Mouse (Mus musculus) kidney, postnatal 0 days (tissue): ENCODE data around the gene Tgfbr3. TPM values are rescaled to one million over a fixed set of nuclear protein-coding genes. Genes with fewer than 3 reads are reported as not detected.

Source experiments
- ATAC-seq: fragments of 200-750 bp; cut with Nextera tagmentation; replicated peaks from 2 replicates; pipeline ENCODE4 v1.8.0; 2017; ENCODE audit warnings: low read depth, moderate number of reproducible peaks, moderate TSS enrichment, moderate library complexity; ENCODE audit not compliant: low FRiP score
- DNase-seq: peaks from one replicate; pipeline ENCODE4 v3.0.0-alpha.2; 2016; ENCODE audit warnings: low spot score
- H3K27ac ChIP-seq: fragments of 300-500 bp; sonication (generic); 2 replicates; pipeline ENCODE4 v1.5.1; 2014; ENCODE audit warnings: mild to moderate bottlenecking
- H3K27me3 ChIP-seq: fragments of 300-500 bp; sonication (generic); 2 replicates; pipeline ENCODE4 v1.6.1; 2014; ENCODE audit warnings: low read length, mixed read lengths; ENCODE audit not compliant: insufficient read depth
- H3K36me3 ChIP-seq: fragments of 300-500 bp; sonication (generic); 2 replicates; pipeline ENCODE4 v1.6.1; 2014; ENCODE audit warnings: low read length, mixed read lengths; ENCODE audit not compliant: insufficient read depth
- H3K4me1 ChIP-seq: fragments of 300-500 bp; sonication (generic); replicated peaks from 2 replicates; pipeline ENCODE4 v1.6.1; 2014; ENCODE audit warnings: antibody characterized with exemption, low read length, mixed read lengths; ENCODE audit not compliant: insufficient read depth
- H3K4me2 ChIP-seq: fragments of 300-500 bp; sonication (generic); 2 replicates; pipeline ENCODE4 v1.6.1; 2014; ENCODE audit warnings: mild to moderate bottlenecking, low read length, moderate library complexity, mixed read lengths
- H3K4me3 ChIP-seq: fragments of 300-500 bp; sonication (generic); replicated peaks from 2 replicates; pipeline ENCODE4 v1.5.1; 2014; ENCODE audit warnings: low read depth, low read length
- H3K9ac ChIP-seq: fragments of 300-500 bp; sonication (generic); 2 replicates; pipeline ENCODE4 v1.6.1; 2014; ENCODE audit warnings: low read depth, low read length
- H3K9me3 ChIP-seq: fragments of 300-500 bp; sonication (generic); replicated peaks from 2 replicates; pipeline ENCODE4 v1.6.1; 2016; ENCODE audit warnings: low read length, inconsistent platforms, mixed read lengths
- CTCF ChIP-seq: IDR thresholded peaks from 2 replicates; pipeline ENCODE4 v1.5.1; 2016; ENCODE audit warnings: antibody characterized with exemption, low read depth, mild to moderate bottlenecking, moderate library complexity
- WGBS: fragments of 180-500 bp; shearing (Covaris S2); extraction: QIAGEN DNeasy Blood & Tissue Kit; methylation state at CpG from one replicate; pipeline ENCODE4 v1.1.7; 2014; 5-methylcytosine and 5-hydroxymethylcytosine counted together
- polyA plus RNA-seq: library from polyadenylated mRNA; unstranded; fragments of >200 nt; fragmentation: Nextera tagmentation; extraction: Ambion mirVana; gene quantifications from 2 replicates; pipeline ENCODE4 v1.2.1, GENCODE M21; 2015

Gene Tgfbr3
- polyA plus RNA-seq, 1 experiment from 2014 or later, result 10.8 TPM

GRCm38 (mm10) chr5:107058642-107059041 is 230.8 kb downstream of the Tgfbr3 start:
- Histone ChIP-seq H3K36me3 (no peaks in the 10 kb centered on the region), H3K9me3 (no peaks in the 10 kb centered on the region), H3K4me1 (no peaks in the 10 kb centered on the region), H3K27ac (no peak overlapping the region), H3K4me3 (no peak overlapping the region), H3K9ac (no peak overlapping the region), H3K4me2 (no peak overlapping the region), H3K27me3 (no peaks in the 10 kb centered on the region)
- TF ChIP-seq CTCF, result no peak
- WGBS, result 36% methylated on average over 4 of the region's 4 CpGs
- DNase-seq (no peak), ATAC-seq (no peak; the same call in 1 of the 2 replicates)

Other genes starting within 250 kb of the Tgfbr3 start
- gene Brdt, start 41.5 kb upstream of the Tgfbr3 start, polyA plus RNA-seq, result 1.4 and 1.6 TPM in 2 replicates
- 1.5 and 1.8 TPM in 2 replicates for gene Ephx4, start 113.1 kb upstream of the Tgfbr3 start, polyA plus RNA-seq
- gene Lpcat2b, start 141.9 kb upstream of the Tgfbr3 start, polyA plus RNA-seq, result not detected in 2 replicates
- 2.9 and 3.1 TPM in 2 replicates for gene Btbd8, start 148.4 kb upstream of the Tgfbr3 start, polyA plus RNA-seq
- 0.16 and 0.18 TPM in 2 replicates for gene Gm42669, start 218.0 kb upstream of the Tgfbr3 start, polyA plus RNA-seq
- gene 1700028K03Rik, start 245.1 kb upstream of the Tgfbr3 start, polyA plus RNA-seq, result 0.05 and 0.19 TPM in 2 replicates